Mouse (Mus musculus) thymus, postnatal 0 days (tissue): ENCODE measurements around the gene Edem2. TPM values are rescaled to one million over a fixed set of nuclear protein-coding genes. Genes with fewer than 3 reads are reported as not detected.

Experiments
- DNase-seq: peaks from one replicate; pipeline ENCODE4 v3.0.0-alpha.2; 2015; ENCODE audit warnings: low spot score
- polyA plus RNA-seq: library from polyadenylated mRNA; unstranded; fragments of >200 nt; fragmentation: Nextera tagmentation; extraction: Ambion mirVana; gene quantifications from 2 replicates; pipeline ENCODE4 v1.2.1, GENCODE M21; 2015

The Edem2 gene
- polyA plus RNA-seq, 1 experiment from 2014 or later: 50.8 TPM

GRCm38 (mm10) chr2:155691336-155691722, 37.9 kb downstream of the Edem2 start:
- no peak for DNase-seq

- no peak for DNase-seq
Observed at GRCm38 (mm10) chr2:155689211-155689610, 40.1 kb downstream of the Edem2 start.

- DNase-seq: peak; percentile 39
Observed at GRCm38 (mm10) chr2:155687746-155688145, 41.5 kb downstream of the Edem2 start.

- DNase-seq: peak; percentile 41
Observed at GRCm38 (mm10) chr2:155686572-155686971, 42.7 kb downstream of the Edem2 start.

GRCm38 (mm10) chr2:155683821-155684220, 45.5 kb downstream of the Edem2 start:
- no peak for DNase-seq

- no peak for DNase-seq
Observed at GRCm38 (mm10) chr2:155683137-155683536, 46.1 kb downstream of the Edem2 start.

- no peak for DNase-seq
Observed at GRCm38 (mm10) chr2:155681874-155682273, 47.4 kb downstream of the Edem2 start.

- DNase-seq: no peak
Observed at GRCm38 (mm10) chr2:155681194-155681593, 48.1 kb downstream of the Edem2 start.

GRCm38 (mm10) chr2:155680591-155680990, 48.7 kb downstream of the Edem2 start:
- no peak for DNase-seq

GRCm38 (mm10) chr2:155679586-155680110, 49.6 kb downstream of the Edem2 start:
- peak; percentile 85 for DNase-seq

- no peak for DNase-seq
Observed at GRCm38 (mm10) chr2:155675118-155675517, 54.2 kb downstream of the Edem2 start.

DNA sequence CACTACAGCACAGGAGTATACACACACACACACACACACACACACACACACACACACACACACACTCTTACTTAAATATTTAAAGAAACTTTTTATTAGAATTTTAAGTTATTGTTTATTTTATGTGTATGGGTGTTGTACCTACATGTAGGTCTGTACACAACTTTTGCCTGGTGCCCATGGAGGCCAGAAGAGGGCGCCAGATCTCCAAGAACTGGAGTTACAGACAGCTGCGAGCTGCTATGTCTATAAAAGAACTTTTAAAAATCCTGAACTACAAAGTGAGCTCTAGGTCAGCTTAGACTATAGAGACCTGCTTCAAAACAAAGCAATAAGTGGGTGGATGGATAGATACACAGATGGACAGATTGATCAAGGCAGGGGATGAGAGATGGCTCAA, 55.7 kb downstream of the Edem2 start:
- peak; percentile 84 for DNase-seq

- no peak for DNase-seq
Observed at GRCm38 (mm10) chr2:155671236-155671635, 58.0 kb downstream of the Edem2 start.

DNA sequence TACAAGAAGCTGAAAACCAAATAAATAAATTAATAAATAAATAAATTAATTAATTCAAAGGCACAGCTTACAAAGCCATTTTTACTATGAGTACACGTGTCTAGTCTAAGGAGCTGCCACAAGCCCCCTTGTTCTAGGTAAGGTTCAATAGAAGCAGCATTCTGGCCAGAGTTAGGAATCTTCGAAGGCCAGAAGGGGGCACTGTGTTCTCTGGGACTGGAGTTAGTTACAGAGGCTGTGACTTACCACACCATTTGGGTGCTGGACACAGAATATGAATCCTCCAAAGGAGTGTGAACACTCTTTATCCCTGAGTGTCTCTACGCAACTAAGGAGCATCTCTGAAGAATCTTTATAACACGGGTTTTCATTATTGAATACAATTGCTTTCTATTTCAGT, 60.8 kb downstream of the Edem2 start:
- DNase-seq: peak; percentile 62

- DNase-seq: no peak
Observed at GRCm38 (mm10) chr2:155667881-155668280, 61.4 kb downstream of the Edem2 start.

GRCm38 (mm10) chr2:155663910-155664460, 65.3 kb downstream of the Edem2 start:
- DNase-seq: no peak

DNA sequence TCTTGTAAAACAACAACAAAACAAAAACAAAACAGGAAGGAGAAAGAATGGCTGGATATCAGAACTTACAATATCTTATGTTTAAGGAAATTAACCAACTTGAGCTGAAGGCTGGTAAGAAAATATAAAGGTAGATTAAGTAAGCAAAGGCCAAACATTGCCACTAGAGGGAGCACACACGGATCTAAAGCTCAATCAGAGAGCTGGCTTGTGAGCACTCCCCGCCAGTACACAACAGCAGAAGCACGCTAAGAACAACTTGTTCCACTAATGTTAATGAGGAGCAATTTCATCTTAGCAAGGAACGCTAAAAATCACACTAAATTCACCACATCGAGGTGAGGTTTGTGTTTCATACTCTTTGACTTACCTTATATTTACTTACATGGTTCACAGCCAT, 66.2 kb downstream of the Edem2 start:
- peak; percentile 71 for DNase-seq

GRCm38 (mm10) chr2:155662390-155662789, 66.9 kb downstream of the Edem2 start:
- DNase-seq: no peak

- no peak for DNase-seq
Observed at GRCm38 (mm10) chr2:155655759-155656372, 73.4 kb downstream of the Edem2 start.

DNA sequence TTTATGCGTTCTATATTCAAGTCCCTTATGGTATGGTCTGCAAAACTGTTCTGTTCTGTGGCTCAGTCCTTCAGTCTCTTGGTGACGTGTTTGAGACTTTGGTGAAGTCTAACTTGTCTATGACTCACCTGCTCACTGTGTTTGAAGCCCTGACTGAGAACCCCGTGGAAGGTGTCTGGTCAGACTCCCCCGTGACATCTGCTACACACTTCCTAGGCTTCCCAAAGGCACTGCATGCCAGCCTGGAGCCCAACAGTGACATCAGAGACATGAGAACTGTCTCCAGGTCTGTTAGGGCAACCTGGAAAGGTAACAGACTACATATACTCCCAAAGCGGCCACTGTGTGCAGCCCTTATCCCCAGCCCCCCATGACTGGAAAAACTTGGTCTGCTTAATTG, 76.7 kb downstream of the Edem2 start:
- no peak for DNase-seq
